Mouse (Mus musculus) lung, postnatal 0 days (tissue): Measurements from ENCODE around the gene Tns3. TPM values are rescaled to one million over a fixed set of nuclear protein-coding genes. Genes with fewer than 3 reads are reported as not detected.

ENCODE experiments used
- ATAC-seq: fragments of 200-750 bp; cut with Nextera tagmentation; 2 replicates; pipeline ENCODE4 v1.8.0; 2017; ENCODE audit warnings: moderate library complexity
- DNase-seq: peaks from one replicate; pipeline ENCODE4 v3.0.0-alpha.2; 2016; ENCODE audit warnings: low spot score
- H3K27ac ChIP-seq: fragments of 300-500 bp; sonication (generic); 2 replicates; pipeline ENCODE4 v1.5.1; 2014; ENCODE audit warnings: antibody characterized with exemption, mild to moderate bottlenecking, low read length, mixed read lengths
- H3K27me3 ChIP-seq: fragments of 300-500 bp; sonication (generic); replicated peaks from 2 replicates; pipeline ENCODE4 v1.6.1; 2014; ENCODE audit warnings: low read length, mixed read lengths; ENCODE audit not compliant: insufficient read depth
- H3K36me3 ChIP-seq: fragments of 300-500 bp; sonication (generic); 2 replicates; pipeline ENCODE4 v1.6.1; 2014; ENCODE audit warnings: low read length, mixed read lengths; ENCODE audit not compliant: insufficient read depth
- H3K4me1 ChIP-seq: fragments of 300-500 bp; sonication (generic); 2 replicates; pipeline ENCODE4 v1.6.1; 2014; ENCODE audit warnings: antibody characterized with exemption, low read depth, low read length, mixed read lengths; ENCODE audit not compliant: insufficient read depth
- H3K4me2 ChIP-seq: fragments of 300-500 bp; sonication (generic); replicated peaks from 2 replicates; pipeline ENCODE4 v1.6.1; 2014; ENCODE audit warnings: low read depth, mild to moderate bottlenecking, low read length, moderate library complexity, mixed read lengths
- H3K4me3 ChIP-seq: fragments of 300-500 bp; sonication (generic); 2 replicates; pipeline ENCODE4 v1.5.1; 2014; ENCODE audit warnings: low read depth, low read length
- H3K9ac ChIP-seq: fragments of 300-500 bp; sonication (generic); replicated peaks from 2 replicates; pipeline ENCODE4 v1.6.1; 2014; ENCODE audit warnings: low read depth, mild to moderate bottlenecking
- H3K9me3 ChIP-seq: fragments of 300-500 bp; sonication (generic); 2 replicates; pipeline ENCODE4 v1.6.1; 2016; ENCODE audit warnings: low read length, mixed read lengths
- CTCF ChIP-seq: IDR thresholded peaks from 2 replicates; pipeline ENCODE4 v1.5.1; 2016; ENCODE audit warnings: antibody characterized with exemption, mild to moderate bottlenecking
- EP300 ChIP-seq: IDR thresholded peaks from 2 replicates; pipeline ENCODE4 v1.6.1; 2016; ENCODE audit warnings: antibody characterized with exemption, mild to moderate bottlenecking, control low read depth
- WGBS: fragments of 180-500 bp; shearing (Covaris S2); extraction: QIAGEN DNeasy Blood & Tissue Kit; methylation state at CpG from one replicate; pipeline ENCODE4 v1.1.7; 2014; 5-methylcytosine and 5-hydroxymethylcytosine counted together
- polyA plus RNA-seq: library from polyadenylated mRNA; unstranded; fragments of >200 nt; fragmentation: Nextera tagmentation; extraction: Ambion mirVana; gene quantifications from 2 replicates; pipeline ENCODE4 v1.2.1, GENCODE M21; 2015

Gene Tns3
- polyA plus RNA-seq, 1 experiment from 2014 or later, result 34.9 TPM

GRCm38 (mm10) chr11:8583137-8583536, 81.2 kb downstream of the Tns3 start:
- Histone ChIP-seq H3K9ac (no peak overlapping the region), H3K36me3 (no peaks in the 10 kb centered on the region), H3K27ac (no peak overlapping the region), H3K27me3 (no peaks in the 10 kb centered on the region), H3K4me2 (no peak overlapping the region), H3K4me3 (no peak overlapping the region), H3K9me3 (no peaks in the 10 kb centered on the region), H3K4me1 (peaks cover 11% of the 10 kb centered on the region; the same call in 1 of the 2 replicates)
- TF ChIP-seq CTCF (no peak), EP300 (no peak)
- WGBS, result 96% methylated on average over 3 of the region's 3 CpGs
- DNase-seq (no peak), ATAC-seq (no peak)

- Histone ChIP-seq H3K27me3 (no peaks in the 10 kb centered on the region), H3K4me3 (no peak overlapping the region), H3K9ac (no peak overlapping the region), H3K36me3 (no peaks in the 10 kb centered on the region), H3K4me1 (peaks cover 11% of the 10 kb centered on the region; the same call in 1 of the 2 replicates), H3K9me3 (no peaks in the 10 kb centered on the region), H3K4me2 (no peak overlapping the region), H3K27ac (no peak overlapping the region)
- ATAC-seq, result peak; percentile 62
- TF ChIP-seq EP300, result peak; percentile 28; the same call in 1 of the 2 replicates
- no peak for TF ChIP-seq CTCF
- peak; percentile 63 for DNase-seq
- 64% methylated on average over 10 of the region's 10 CpGs for WGBS
Observed at GRCm38 (mm10) chr11:8582101-8582920, 82.0 kb downstream of the Tns3 start.

GRCm38 (mm10) chr11:8579789-8580188, 84.5 kb downstream of the Tns3 start:
- DNase-seq (peak; percentile 94), ATAC-seq (peak; percentile 91)
- peak overlapping the region; percentile 64 for H3K27ac ChIP-seq

GRCm38 (mm10) chr11:8575217-8576180, 88.8 kb downstream of the Tns3 start:
- Histone ChIP-seq H3K9me3 (no peaks in the 10 kb centered on the region), H3K4me2 (no peak overlapping the region), H3K27ac (0 out of 2 replicates have a peak overlapping the region, but pooled peaks have one; percentile 5), H3K9ac (no peak overlapping the region), H3K4me3 (no peak overlapping the region), H3K4me1 (peaks cover 13% of the 10 kb centered on the region; the same call in 1 of the 2 replicates), H3K27me3 (no peaks in the 10 kb centered on the region), H3K36me3 (no peaks in the 10 kb centered on the region)
- DNase-seq (no peak), ATAC-seq (no peak)
- 69% methylated on average over 10 of the region's 10 CpGs for WGBS
- no peak for TF ChIP-seq CTCF
- no peak for TF ChIP-seq EP300

More at GRCm38 (mm10) chr11:8579789-8580188, 84.5 kb downstream of the Tns3 start:
- no peaks in the 10 kb centered on the region for H3K27me3 ChIP-seq
- 11% methylated on average over 5 of the region's 5 CpGs for WGBS
- no peaks in the 10 kb centered on the region for H3K9me3 ChIP-seq
- H3K4me3 ChIP-seq, result no peak overlapping the region
- peaks cover 11% of the 10 kb centered on the region; the same call in 1 of the 2 replicates for H3K4me1 ChIP-seq
- no peak overlapping the region for H3K4me2 ChIP-seq
- TF ChIP-seq CTCF, result peak; percentile 54
- TF ChIP-seq EP300, result peak; percentile 78
- H3K36me3 ChIP-seq, result no peaks in the 10 kb centered on the region
- H3K9ac ChIP-seq, result no peak overlapping the region

GRCm38 (mm10) chr11:8574562-8574961, 89.8 kb downstream of the Tns3 start:
- H3K27ac ChIP-seq, result no peak overlapping the region
- no peak overlapping the region for H3K4me3 ChIP-seq
- no peaks in the 10 kb centered on the region for H3K36me3 ChIP-seq
- H3K9ac ChIP-seq, result no peak overlapping the region
- no peaks in the 10 kb centered on the region for H3K27me3 ChIP-seq
- DNase-seq, result no peak
- H3K9me3 ChIP-seq, result no peaks in the 10 kb centered on the region
- TF ChIP-seq CTCF, result no peak
- WGBS, result 85% methylated on average over 6 of the region's 6 CpGs
- H3K4me1 ChIP-seq, result peaks cover 4% of the 10 kb centered on the region; the same call in 1 of the 2 replicates
- ATAC-seq, result no peak
- no peak overlapping the region for H3K4me2 ChIP-seq

- ATAC-seq (0 out of 2 replicates have a peak, but pooled peaks have one; percentile 8), DNase-seq (no peak)
- H3K9me3 ChIP-seq, result no peaks in the 10 kb centered on the region
- WGBS, result 69% methylated on average over 7 of the region's 7 CpGs
- H3K4me2 ChIP-seq, result no peak overlapping the region
- H3K27me3 ChIP-seq, result no peaks in the 10 kb centered on the region
- no peak overlapping the region for H3K4me3 ChIP-seq
- TF ChIP-seq CTCF (no peak), EP300 (no peak)
- H3K36me3 ChIP-seq, result no peaks in the 10 kb centered on the region
- H3K4me1 ChIP-seq, result peaks cover 5% of the 10 kb centered on the region; the same call in 1 of the 2 replicates
- H3K9ac ChIP-seq, result no peak overlapping the region
- no peak overlapping the region for H3K27ac ChIP-seq
Observed at GRCm38 (mm10) chr11:8572762-8573161, 91.6 kb downstream of the Tns3 start.
